Mouse (Mus musculus) large intestine, adult 2 months (tissue): Measurements from ENCODE around the gene Gfral. TPM values are rescaled to one million over a fixed set of nuclear protein-coding genes. Genes with fewer than 3 reads are reported as not detected.

Experiments used
- DNase-seq: peaks from one replicate; pipeline ENCODE4 v3.0.0-alpha.2; 2012; ENCODE audit warnings: low read depth, low spot score
- WGBS: fragments of 180-500 bp; shearing (Covaris S2); methylation state at CpG from one replicate; pipeline ENCODE4 v1.1.7; 2018; 5-methylcytosine and 5-hydroxymethylcytosine counted together
- polyA plus RNA-seq: library from polyadenylated mRNA; depleted of rRNA; stranded (reverse); fragments of >200 nt; gene quantifications from 2 replicates; pipeline ENCODE4 v1.2.3, GENCODE M21; 2012; rRNA removed

The Gfral gene
- polyA plus RNA-seq, result not detected in 2 replicates

- DNase-seq, result no peak
- WGBS, result 90% methylated on average over 2 of the region's 2 CpGs
These were observed at the start of gene Gfral for GRCm38 (mm10) chr9:76213557-76213956. Gene Gfral, minus strand, starts transcription at chr9:76213657.

GRCm38 (mm10) chr9:76257731-76258130 lies 44.3 kb upstream of the Gfral start:
- DNase-seq, result no peak

DNA sequence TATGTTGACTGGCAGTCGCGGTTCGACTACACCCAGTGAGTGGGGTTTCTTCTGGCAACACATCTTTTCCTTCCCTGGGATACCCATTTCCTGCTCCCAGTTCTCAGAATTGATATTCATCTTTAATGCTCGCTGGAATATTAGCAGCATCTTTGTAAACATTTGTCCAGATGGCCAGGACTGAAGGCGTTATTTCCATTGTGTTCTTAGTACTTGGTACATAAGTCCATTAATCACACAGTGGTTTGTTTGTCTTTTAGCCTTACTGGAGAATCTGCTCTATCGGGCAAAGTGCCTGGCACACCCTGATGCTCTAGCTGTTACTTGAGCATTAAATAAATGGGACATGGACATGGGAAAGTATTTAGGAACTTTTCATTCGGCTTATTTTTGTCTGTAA lies 39.1 kb upstream of the Gfral start:
- DNase-seq, result no peak
- 59% methylated on average over 7 of the region's 7 CpGs for WGBS

More at GRCm38 (mm10) chr9:76257731-76258130, 44.3 kb upstream of the Gfral start:
- 44% methylated on average over 5 of the region's 5 CpGs for WGBS

- WGBS, result 81% methylated on average over 4 of the region's 4 CpGs
- no peak for DNase-seq
These were observed 38.7 kb upstream of the Gfral start for GRCm38 (mm10) chr9:76252109-76252508.

DNA sequence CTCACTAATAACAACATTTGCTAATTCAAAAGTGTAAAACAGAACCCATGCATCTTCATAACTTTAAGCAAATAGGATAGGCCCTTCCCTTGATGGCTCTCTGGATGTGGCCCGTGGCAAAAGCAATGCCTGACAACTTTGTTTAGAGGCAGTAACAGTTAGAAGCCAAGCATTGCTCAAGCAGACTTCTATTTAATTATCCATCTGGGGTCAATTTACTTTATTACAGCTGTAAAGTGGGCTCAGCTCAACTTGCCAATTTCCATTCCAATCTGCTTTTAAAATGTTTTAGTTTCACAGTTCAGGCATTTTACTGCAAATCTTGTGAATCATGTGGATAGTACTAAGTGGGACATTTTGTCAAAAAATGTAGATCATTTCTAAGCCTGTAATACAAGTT lies 28.9 kb upstream of the Gfral start:
- 9% methylated on average over 1 of the region's 1 CpGs for WGBS
- no peak for DNase-seq

GRCm38 (mm10) chr9:76237946-76238345 lies 24.5 kb upstream of the Gfral start:
- WGBS, result 86% methylated on average over 5 of the region's 5 CpGs
- DNase-seq, result no peak

DNA sequence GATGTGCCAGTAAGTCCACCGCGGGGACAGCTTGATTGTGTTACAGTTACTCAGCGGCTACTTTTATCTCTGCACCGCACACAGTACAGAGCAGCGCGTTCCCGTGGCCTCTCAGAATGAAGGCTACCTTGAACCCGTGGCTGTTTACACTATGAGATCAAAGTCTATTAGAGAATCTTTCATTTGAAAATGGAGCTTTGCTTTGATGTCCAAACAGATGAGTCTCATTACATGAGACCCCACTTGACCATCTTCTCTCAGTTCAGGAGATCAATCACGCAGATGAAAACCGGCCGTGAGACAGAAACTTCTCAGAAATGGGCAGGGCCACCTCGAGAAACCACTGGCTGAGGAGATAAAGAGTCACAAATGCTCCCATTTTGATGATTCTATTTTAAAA lies 23.8 kb upstream of the Gfral start:
- 39% methylated on average over 12 of the region's 12 CpGs for WGBS
- DNase-seq, result no peak

DNA sequence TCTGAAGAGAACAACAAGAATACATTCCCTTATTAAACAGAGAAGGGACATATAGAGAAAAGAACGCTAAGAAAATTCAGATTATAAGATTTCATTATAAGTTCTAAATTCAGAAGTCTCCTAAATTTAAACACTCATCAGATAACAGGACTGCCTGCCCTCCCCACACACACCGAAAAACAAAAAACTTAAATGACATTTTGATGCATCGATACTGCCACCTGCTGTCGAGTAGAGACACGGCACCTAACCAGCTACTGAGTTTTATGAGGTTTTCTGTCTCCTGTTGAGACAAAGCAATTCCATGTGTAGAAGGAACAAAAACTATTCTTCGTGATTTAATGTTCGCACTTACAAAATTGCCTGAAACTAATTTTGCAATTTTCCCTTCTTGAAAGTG lies 23.2 kb upstream of the Gfral start:
- 2% methylated on average over 7 of the region's 7 CpGs for WGBS
- DNase-seq, result peak; percentile 19

GRCm38 (mm10) chr9:76235945-76236503 lies 22.6 kb upstream of the Gfral start:
- DNase-seq, result no peak
- WGBS, result 16% methylated on average over 14 of the region's 14 CpGs

- 52% methylated on average over 7 of the region's 7 CpGs for WGBS
- no peak for DNase-seq
These were observed 21.4 kb upstream of the Gfral start for GRCm38 (mm10) chr9:76234899-76235298.

DNA sequence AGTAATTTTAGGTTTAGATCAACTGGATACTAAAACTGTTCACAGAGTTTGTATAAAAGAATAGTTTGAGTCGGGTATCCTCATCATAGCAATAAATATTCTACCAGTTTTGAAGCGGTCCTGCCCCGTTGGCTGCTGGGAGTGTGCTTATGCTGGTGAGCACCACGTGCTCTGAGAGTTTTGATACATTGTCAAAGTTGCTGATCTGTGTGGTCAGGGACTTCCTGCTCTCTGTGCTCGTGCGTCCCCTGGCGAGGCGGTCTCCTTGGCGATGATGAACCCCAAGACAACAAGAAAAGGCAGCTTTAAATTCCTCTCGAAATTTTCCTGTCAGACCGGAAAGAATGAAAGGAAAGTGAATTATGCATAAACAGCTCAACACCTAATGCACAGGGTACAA lies 16.9 kb upstream of the Gfral start:
- 51% methylated on average over 11 of the region's 11 CpGs for whole genome bisulfite sequencing
- DNase-seq, result no peak

DNA sequence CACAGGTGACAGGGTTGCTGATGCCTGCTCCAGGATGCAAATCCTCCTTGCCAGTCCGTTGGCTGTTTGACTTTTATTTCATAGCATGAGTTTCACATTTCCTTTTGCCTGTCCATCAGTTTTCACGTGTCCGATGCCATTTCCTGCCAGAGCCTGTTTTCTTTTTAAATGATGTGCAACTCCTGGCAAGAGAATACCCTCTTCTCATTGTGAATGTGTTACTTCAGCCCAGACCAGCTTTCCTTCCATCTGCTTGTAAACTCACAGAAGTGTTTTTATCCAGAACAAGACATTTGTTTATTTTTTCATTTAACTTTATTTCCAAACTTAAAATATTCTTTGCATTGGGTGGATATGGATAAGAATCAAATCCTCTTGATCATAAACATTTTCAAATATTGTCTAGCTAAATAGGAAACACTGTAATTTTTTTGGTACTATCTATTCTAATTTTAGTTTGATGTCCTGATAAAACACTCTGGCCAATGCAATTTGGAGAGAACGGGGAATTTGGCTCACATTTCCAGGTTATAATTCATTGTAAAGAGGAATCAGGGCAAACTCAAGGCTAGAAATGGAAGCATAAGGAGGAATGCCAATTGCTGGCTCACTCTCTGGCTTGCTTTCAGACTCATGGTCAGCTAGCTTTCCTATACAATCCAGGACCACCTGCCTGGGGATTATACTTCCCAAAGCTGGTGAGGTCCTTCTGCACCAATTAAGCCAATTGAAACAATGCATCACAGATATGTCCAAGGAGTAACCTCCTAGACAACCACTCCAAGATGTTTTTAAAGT lies 3.9 kb upstream of the Gfral start:
- 62% methylated on average over 4 of the region's 4 CpGs for WGBS
- DNase-seq, result no peak

DNA sequence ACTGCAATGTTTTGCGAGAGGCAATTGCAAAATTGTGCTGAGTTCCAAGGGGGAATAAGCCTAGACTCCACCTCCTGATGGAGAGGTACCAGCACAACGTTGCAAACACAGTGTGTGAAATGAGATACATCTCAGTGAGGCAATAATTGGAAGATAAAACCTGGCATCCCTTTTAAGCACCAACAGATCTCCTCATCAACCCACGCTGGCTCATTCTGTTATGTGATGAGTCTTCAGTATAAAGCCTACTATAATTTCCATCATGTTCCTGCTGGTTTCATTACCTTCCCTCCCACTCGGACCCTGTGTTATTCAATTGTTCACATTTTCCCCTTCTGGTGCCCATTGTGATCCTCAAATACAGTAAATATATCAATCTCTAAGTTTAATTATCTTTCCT lies 1.2 kb upstream of the Gfral start:
- WGBS, result 58% methylated on average over 4 of the region's 4 CpGs
- DNase-seq, result no peak

DNA sequence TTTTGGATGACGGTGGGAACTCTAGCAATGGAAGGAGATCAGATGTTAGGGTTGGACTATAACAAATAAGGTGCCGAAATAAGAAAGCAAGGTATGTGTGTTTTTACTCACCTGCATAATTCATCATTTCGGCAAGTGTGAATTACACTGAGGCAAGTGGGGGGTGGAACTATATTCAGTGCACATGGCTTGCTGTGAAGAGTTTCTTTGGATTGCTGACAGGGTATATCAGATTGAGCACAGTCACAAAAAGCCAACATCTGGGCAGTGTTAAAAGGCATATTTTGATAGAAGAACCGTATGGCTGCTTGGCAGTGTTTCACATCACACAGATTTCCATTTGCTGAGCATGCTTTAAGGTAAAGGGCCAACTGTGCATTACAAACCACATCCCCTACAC lies 16.5 kb downstream of the Gfral start:
- 78% methylated on average over 4 of the region's 4 CpGs for WGBS
- DNase-seq, result no peak

DNA sequence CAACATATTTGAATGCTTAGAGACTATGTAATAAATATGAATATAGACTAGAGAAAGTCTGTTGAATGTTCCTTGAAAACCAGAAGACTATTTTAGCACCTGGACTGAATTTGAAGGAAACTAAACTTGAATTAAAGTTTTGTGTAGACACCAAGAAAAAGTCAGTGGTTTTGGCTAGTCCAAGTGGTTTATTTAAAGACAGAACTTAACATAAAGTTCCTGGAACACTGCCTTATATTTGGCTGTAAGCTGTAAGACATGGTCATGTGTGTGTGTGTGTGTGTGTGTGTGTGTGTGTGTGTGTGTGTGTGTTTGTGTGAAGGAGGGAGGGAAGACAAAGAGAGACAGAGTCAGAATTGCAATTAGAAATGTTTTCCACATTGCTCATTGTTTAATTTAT lies 34.2 kb downstream of the Gfral start:
- DNase-seq, result no peak

GRCm38 (mm10) chr9:76172686-76173295 lies 40.7 kb downstream of the Gfral start:
- WGBS, result 63% methylated on average over 5 of the region's 5 CpGs
- DNase-seq, result no peak

DNA sequence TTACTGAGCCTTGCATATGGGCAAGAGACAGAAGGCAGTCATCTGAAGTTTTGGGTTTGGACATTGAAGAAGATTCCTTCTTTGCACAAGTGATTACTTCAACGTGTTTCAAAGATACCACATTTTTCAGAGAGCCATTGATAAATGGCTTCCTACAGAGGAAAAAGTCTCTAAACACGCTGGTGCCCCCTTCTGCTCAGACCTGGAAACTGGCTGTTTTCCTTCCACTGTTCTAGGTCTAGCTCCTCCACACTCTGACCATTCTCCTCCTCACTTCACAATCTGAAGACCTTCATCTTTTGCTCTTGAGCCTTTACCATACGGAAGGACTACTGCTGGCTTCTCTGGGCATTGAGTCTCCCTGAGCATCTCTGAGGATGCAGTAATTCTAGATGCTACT lies 45.1 kb downstream of the Gfral start:
- 43% methylated on average over 3 of the region's 3 CpGs for WGBS
- DNase-seq, result no peak

- WGBS, result 47% methylated on average over 8 of the region's 8 CpGs
- no peak for DNase-seq
These were observed 51.0 kb downstream of the Gfral start for GRCm38 (mm10) chr9:76162446-76162845.

DNA sequence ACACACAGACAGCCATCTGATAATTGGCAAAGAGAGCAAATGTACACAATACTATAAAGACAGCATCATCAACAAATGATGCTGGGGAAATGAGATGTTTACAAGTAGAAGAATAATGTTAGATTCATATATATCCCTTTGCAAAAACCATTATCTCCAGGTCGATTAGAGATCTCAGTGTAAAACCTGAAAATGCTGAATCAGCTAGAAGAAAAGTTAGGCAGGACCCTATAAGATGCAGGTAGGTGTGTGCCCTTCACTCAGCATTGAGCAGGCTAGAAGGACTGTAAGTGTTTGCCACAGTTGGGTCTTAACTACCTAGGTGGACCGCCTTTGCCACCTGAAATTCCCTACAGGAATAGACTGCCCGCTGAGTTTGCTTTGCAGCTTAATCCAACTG lies 67.9 kb downstream of the Gfral start:
- 71% methylated on average over 3 of the region's 3 CpGs for WGBS

DNA sequence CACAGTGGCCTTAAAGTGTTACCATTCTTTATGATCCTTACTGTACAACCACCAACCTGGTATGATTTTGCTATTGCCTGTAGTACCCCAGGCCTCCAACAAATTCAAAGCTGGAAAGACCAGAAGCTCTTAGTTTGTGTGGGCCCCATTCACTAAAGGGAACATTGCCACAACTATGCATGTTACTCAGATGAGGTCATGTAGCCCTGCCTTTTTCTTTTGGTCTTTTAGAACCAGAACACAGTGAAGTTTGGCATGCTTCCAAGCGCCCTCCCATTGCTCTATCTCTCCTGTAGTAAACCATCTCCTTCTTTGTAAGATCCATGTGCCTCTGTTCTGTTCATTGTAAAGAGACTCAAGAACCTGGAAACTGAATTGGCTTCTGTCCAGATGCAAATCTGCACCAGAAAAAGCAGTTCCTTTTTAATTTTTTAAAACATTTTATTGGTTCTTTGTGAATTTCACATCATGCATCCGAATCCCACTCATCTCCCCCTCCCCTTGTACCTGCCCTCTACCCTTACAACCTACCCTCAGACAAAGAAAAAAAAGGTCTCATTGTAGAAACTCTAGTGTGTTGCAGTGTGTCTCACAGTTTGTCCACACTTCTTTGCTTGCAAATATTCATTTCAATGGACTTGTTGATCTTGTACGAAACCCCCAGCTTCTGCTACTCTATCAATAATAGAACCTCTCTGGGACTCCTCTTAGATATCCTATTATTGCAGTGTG lies 74.9 kb downstream of the Gfral start:
- WGBS, result 61% methylated on average over 3 of the region's 3 CpGs
- DNase-seq, result no peak

More for the DNA sequence above, 67.9 kb downstream of the Gfral start:
- DNase-seq, result no peak
